Mouse (Mus musculus): ENCODE data around the gene Cidec. TPM values are rescaled to one million over a fixed set of nuclear protein-coding genes. Genes with fewer than 3 reads are reported as not detected.

Cidec gene
- total and polyA plus RNA-seq, 2 experiments from 2014 or later = not detected

DNA sequence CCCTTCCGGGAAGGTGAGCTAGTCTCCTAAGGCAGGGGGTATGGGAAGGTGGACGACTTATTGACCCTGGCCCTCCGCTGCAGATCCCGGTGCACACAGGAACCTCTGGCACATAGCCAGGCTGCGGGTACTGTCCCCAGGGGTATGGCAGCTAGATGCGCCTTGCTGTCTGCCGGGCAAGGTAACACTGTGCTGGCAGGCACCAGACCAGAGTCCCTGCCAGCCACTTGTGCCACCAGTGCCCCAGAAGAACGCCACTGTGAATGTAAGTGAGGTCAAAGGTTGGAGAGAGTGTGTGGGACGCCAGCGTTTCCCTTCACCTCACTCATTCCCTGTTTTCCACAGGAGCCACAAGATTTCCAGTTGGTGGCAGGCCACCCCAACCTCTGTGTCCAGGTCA, 43.3 kb upstream of the Cidec start:
- ATAC-seq (ENCODE audit: insufficient read depth, low read depth) (no peak), DNase-seq (ENCODE audit: low spot score) (no peak)
- TF ChIP-seq EP300 (IDR thresholded peaks at IDR 0.05; ENCODE audit: low read depth) = no peak
- no peak overlapping the region for H3K27ac ChIP-seq (ENCODE audit: low read depth)
- no peaks in the 10 kb centered on the region for H3K36me3 ChIP-seq (replicated peaks; ENCODE audit: control insufficient read depth, insufficient read depth, low read length)
- 72% methylated on average over 10 of the region's 10 CpGs for WGBS
- H3K4me1 ChIP-seq (ENCODE audit: control insufficient read depth, insufficient read depth) = peaks cover 21% of the 10 kb centered on the region
- H3K27me3 ChIP-seq (ENCODE audit: control insufficient read depth, insufficient read depth, low read length) = no peaks in the 10 kb centered on the region
- H3K9ac ChIP-seq (replicated peaks; ENCODE audit: low read depth, low read length) = no peak overlapping the region
- no peaks in the 10 kb centered on the region for H3K9me3 ChIP-seq (replicated peaks; ENCODE audit: control insufficient read depth, low read length)
- no peak overlapping the region for H3K4me2 ChIP-seq (ENCODE audit: low read depth, low read length)
- no peak overlapping the region for H3K4me3 ChIP-seq (ENCODE audit: low read depth, low read length)

DNA sequence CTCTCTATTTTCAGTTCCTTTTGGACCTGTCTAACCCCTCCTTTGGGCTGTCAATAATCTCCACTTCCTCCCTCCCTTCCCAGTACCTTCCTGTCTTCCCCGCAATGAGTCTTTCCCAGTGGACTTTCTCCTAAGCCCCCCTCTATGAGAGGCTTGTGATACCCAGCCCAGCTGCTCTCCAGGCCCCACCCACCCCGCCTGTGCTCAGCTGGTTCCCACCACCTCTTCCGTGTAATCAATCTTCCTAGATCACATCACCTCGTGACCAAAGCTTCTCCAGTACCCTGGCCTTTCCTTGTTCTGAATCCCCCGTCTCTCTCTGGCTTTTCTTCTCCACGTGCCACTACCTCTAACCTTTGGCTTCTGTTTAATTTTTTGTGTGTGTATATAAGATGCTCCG, 41.8 kb upstream of the Cidec start:
- Histone ChIP-seq H3K9me3 (replicated peaks; ENCODE audit: control insufficient read depth, low read length) (no peaks in the 10 kb centered on the region), H3K4me3 (ENCODE audit: low read depth, low read length) (no peak overlapping the region), H3K27ac (ENCODE audit: low read depth) (no peak overlapping the region), H3K4me1 (ENCODE audit: control insufficient read depth, insufficient read depth) (peaks cover 14% of the 10 kb centered on the region), H3K36me3 (replicated peaks; ENCODE audit: control insufficient read depth, insufficient read depth, low read length) (no peaks in the 10 kb centered on the region), H3K9ac (replicated peaks; ENCODE audit: low read depth, low read length) (no peak overlapping the region), H3K4me2 (ENCODE audit: low read depth, low read length) (no peak overlapping the region), H3K27me3 (ENCODE audit: control insufficient read depth, insufficient read depth, low read length) (no peaks in the 10 kb centered on the region)
- 46% methylated on average over 7 of the region's 7 CpGs for WGBS
- no peak for ATAC-seq (ENCODE audit: insufficient read depth, low read depth)
- TF ChIP-seq EP300 (IDR thresholded peaks at IDR 0.05; ENCODE audit: low read depth) = no peak
- TF ChIP-seq CTCF (IDR thresholded peaks at IDR 0.05; ENCODE audit: low read depth) = no peak
- no peak for DNase-seq (ENCODE audit: low spot score)

DNA sequence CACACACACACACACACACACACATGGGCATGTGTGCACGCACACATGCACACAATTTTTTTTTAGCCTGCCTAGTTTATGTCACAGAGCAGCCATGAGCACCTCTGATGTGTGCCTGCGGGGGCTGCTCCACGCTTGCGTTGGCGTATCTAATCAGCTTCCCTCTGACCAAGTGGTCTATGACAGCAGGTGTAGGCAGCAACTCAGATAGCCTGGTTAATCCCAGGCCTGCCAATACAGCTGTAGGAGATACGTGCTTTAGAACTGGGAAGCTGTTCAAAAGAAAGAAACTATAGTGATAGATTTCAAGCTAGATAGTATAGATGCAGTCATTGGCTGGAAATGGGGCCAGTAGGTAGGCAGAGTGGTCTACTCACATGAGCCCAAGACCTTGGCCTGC, 38.2 kb upstream of the Cidec start:
- H3K4me3 ChIP-seq (ENCODE audit: low read depth, low read length) = no peak overlapping the region
- H3K9me3 ChIP-seq (replicated peaks; ENCODE audit: control insufficient read depth, low read length) = no peaks in the 10 kb centered on the region
- peaks cover 20% of the 10 kb centered on the region; the same call in 1 of the 2 replicates for H3K4me1 ChIP-seq (ENCODE audit: control insufficient read depth, insufficient read depth)
- peaks cover 9% of the 10 kb centered on the region; the same call in 1 of the 2 replicates for H3K27me3 ChIP-seq (ENCODE audit: control insufficient read depth, insufficient read depth, low read length)
- no peaks in the 10 kb centered on the region for H3K36me3 ChIP-seq (replicated peaks; ENCODE audit: control insufficient read depth, insufficient read depth, low read length)
- TF ChIP-seq CTCF (IDR thresholded peaks at IDR 0.05; ENCODE audit: low read depth) = no peak
- TF ChIP-seq EP300 (IDR thresholded peaks at IDR 0.05; ENCODE audit: low read depth) = no peak
- no peak for DNase-seq (ENCODE audit: low spot score)
- 49% methylated on average over 6 of the region's 6 CpGs for WGBS
- no peak overlapping the region for H3K4me2 ChIP-seq (ENCODE audit: low read depth, low read length)
- H3K9ac ChIP-seq (replicated peaks; ENCODE audit: low read depth, low read length) = no peak overlapping the region
- no peak for ATAC-seq (ENCODE audit: insufficient read depth, low read depth)
- H3K27ac ChIP-seq (ENCODE audit: low read depth) = no peak overlapping the region

DNA sequence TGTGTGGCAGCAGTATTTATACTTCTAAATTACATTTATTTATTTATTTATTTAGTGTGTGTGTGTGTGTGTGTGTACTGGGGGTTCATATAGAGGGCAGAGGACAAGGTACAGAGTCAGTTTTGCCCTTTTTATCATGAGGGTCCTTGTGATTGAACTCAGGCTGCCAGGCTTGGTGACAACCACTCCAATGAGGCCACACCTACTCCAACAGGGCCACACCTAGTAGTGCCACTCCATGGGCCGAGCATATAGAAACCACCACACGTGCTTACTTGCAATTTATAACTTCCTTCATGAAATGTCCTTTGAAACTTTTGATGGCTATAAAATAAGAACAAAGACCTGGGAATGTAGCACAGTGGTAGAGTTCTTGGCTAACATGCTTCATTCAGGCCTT, 37.7 kb upstream of the Cidec start:
- Histone ChIP-seq H3K9me3 (replicated peaks; ENCODE audit: control insufficient read depth, low read length) (no peaks in the 10 kb centered on the region), H3K9ac (replicated peaks; ENCODE audit: low read depth, low read length) (no peak overlapping the region), H3K4me3 (ENCODE audit: low read depth, low read length) (no peak overlapping the region), H3K36me3 (replicated peaks; ENCODE audit: control insufficient read depth, insufficient read depth, low read length) (no peaks in the 10 kb centered on the region), H3K27ac (ENCODE audit: low read depth) (no peak overlapping the region), H3K27me3 (ENCODE audit: control insufficient read depth, insufficient read depth, low read length) (peaks cover 9% of the 10 kb centered on the region; the same call in 1 of the 2 replicates), H3K4me2 (ENCODE audit: low read depth, low read length) (no peak overlapping the region), H3K4me1 (ENCODE audit: control insufficient read depth, insufficient read depth) (peaks cover 20% of the 10 kb centered on the region; the same call in 1 of the 2 replicates)
- TF ChIP-seq CTCF (IDR thresholded peaks at IDR 0.05; ENCODE audit: low read depth) = no peak
- TF ChIP-seq EP300 (IDR thresholded peaks at IDR 0.05; ENCODE audit: low read depth) = no peak
- no peak for ATAC-seq (ENCODE audit: insufficient read depth, low read depth)
- 75% methylated on average over 2 of the region's 2 CpGs for WGBS
- no peak for DNase-seq (ENCODE audit: low spot score)

DNA sequence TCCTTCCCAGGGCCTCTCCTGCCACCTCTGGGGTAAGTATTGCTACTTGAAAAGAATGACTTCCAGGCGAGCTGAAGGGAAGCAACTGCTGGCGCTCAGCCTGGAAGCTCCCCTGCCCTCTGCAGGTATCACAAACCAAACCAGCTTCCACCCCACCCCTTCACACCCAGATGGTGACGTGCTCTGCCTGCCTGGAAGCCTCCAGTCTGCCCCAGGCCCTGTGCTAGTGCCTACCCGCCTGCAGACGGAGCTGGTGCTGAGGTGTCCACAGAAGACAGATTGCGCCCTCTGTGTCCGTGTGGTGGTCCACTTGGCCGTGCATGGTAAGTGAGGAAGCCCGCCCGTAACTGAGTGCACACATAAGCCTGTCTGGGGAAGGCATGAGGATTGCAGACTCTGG, 36.5 kb upstream of the Cidec start:
- H3K4me1 ChIP-seq (ENCODE audit: control insufficient read depth, insufficient read depth) = peaks cover 20% of the 10 kb centered on the region; the same call in 1 of the 2 replicates
- 0 out of 2 replicates have a peak overlapping the region, but pooled peaks have one; percentile 25 for H3K9ac ChIP-seq (replicated peaks; ENCODE audit: low read depth, low read length)
- peak overlapping the region; percentile 46 for H3K4me3 ChIP-seq (ENCODE audit: low read depth, low read length)
- WGBS = 73% methylated on average over 10 of the region's 10 CpGs
- no peak for TF ChIP-seq CTCF (IDR thresholded peaks at IDR 0.05; ENCODE audit: low read depth)
- TF ChIP-seq EP300 (IDR thresholded peaks at IDR 0.05; ENCODE audit: low read depth) = no peak
- DNase-seq (ENCODE audit: low spot score) (no peak), ATAC-seq (ENCODE audit: insufficient read depth, low read depth) (no peak)
- peak overlapping the region; percentile 73 for H3K4me2 ChIP-seq (ENCODE audit: low read depth, low read length)
- H3K9me3 ChIP-seq (replicated peaks; ENCODE audit: control insufficient read depth, low read length) = no peaks in the 10 kb centered on the region
- H3K27me3 ChIP-seq (ENCODE audit: control insufficient read depth, insufficient read depth, low read length) = peaks cover 9% of the 10 kb centered on the region; the same call in 1 of the 2 replicates
- H3K36me3 ChIP-seq (replicated peaks; ENCODE audit: control insufficient read depth, insufficient read depth, low read length) = no peaks in the 10 kb centered on the region
- peak overlapping the region; percentile 70; the same call in 1 of the 2 replicates for H3K27ac ChIP-seq (ENCODE audit: low read depth)

DNA sequence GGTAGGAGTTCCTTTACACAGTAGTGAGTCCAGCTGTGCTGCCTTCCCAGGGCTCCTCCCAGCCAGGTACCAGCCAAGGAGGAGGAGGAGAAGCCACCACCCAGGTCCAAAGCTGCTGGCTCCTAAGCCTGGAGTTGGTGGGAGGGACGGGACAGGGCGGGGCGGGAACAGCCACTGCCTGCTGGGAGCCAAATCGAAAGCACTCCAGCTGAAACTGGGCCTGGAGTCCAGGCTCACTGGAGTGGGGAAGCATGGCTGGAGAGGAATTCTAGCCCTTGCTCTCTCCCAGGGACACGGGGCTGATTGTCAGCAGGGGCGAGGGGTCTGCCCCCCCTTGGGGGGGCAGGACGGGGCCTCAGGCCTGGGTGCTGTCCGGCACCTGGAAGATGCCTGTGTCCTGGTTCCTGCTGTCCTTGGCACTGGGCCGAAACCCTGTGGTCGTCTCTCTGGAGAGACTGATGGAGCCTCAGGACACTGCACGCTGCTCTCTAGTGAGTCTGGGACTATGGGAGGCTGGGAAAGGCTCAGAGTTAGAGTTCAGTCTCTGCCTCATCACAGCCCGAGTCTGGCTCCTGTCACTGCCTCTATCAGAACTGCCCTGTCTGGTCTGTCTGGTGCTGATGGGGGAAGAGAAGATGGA, 35.9 kb upstream of the Cidec start, which contains the start of gene Il17rc:
TSS of gene Il17rc (plus strand) at position 131 of the 640 bp plus-strand sequence.
- no peaks in the 10 kb centered on the region for H3K36me3 ChIP-seq (replicated peaks; ENCODE audit: control insufficient read depth, insufficient read depth, low read length)
- no peak for TF ChIP-seq EP300 (IDR thresholded peaks at IDR 0.05; ENCODE audit: low read depth)
- TF ChIP-seq CTCF (IDR thresholded peaks at IDR 0.05; ENCODE audit: low read depth) = no peak
- no peaks in the 10 kb centered on the region for H3K9me3 ChIP-seq (replicated peaks; ENCODE audit: control insufficient read depth, low read length)
- peak within 1 kb of the TSS; percentile 46 for H3K4me3 ChIP-seq (ENCODE audit: low read depth, low read length)
- DNase-seq (ENCODE audit: low spot score) (peak; percentile 53), ATAC-seq (ENCODE audit: insufficient read depth, low read depth) (peak; percentile 55)
- WGBS = 13% methylated on average over 12 of the region's 12 CpGs
- peak within 1 kb of the TSS; percentile 74 for H3K9ac ChIP-seq (replicated peaks; ENCODE audit: low read depth, low read length)
- H3K4me1 ChIP-seq (ENCODE audit: control insufficient read depth, insufficient read depth) = peaks cover 20% of the 10 kb centered on the region; the same call in 1 of the 2 replicates
- H3K27me3 ChIP-seq (ENCODE audit: control insufficient read depth, insufficient read depth, low read length) = peaks cover 10% of the 10 kb centered on the region; the same call in 1 of the 2 replicates
- peak within 1 kb of the TSS; percentile 73 for H3K4me2 ChIP-seq (ENCODE audit: low read depth, low read length)
- peak within 1 kb of the TSS; percentile 70 for H3K27ac ChIP-seq (ENCODE audit: low read depth)
